Mouse (Mus musculus): ENCODE data around the gene 1700008O03Rik. TPM values are rescaled to one million over a fixed set of nuclear protein-coding genes. Genes with fewer than 3 reads are reported as not detected.

1700008O03Rik gene
- polyA plus RNA-seq, 1 experiment from 2014 or later = 1.4 TPM

DNA sequence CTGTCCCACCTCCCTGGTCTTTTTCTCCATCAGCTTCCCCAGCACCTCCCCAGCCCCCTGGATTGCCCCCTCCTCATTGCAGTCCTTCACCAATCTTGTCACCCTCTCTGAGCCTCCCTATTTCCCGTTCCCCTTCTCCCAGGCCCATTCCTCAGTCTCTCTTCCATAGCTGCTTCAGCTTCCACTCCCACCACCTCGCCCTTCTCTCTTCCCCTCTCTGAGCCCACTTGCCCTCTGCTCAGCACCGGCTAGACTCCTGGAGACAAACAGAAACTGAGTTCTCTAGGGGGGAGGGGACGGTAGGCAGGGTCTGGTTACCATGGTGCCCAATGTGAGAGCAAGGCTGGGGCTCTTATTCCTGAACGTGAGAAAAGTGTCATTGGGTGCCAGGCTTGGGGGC lies 10.9 kb downstream of the 1700008O03Rik start:
- no peaks in the 10 kb centered on the region for H3K27me3 ChIP-seq
- peak overlapping the region; percentile 69 for H3K9ac ChIP-seq (replicated peaks)
- peak; percentile 18 for ATAC-seq
- peak overlapping the region; percentile 84 for H3K4me2 ChIP-seq (replicated peaks)
- WGBS = 1% methylated on average over 5 of the region's 5 CpGs
- peak overlapping the region; percentile 61 for H3K27ac ChIP-seq
- peak overlapping the region; percentile 59 for H3K4me3 ChIP-seq (replicated peaks)
- no peaks in the 10 kb centered on the region for H3K36me3 ChIP-seq
- peaks cover 12% of the 10 kb centered on the region for H3K4me1 ChIP-seq (replicated peaks)
- no peaks in the 10 kb centered on the region for H3K9me3 ChIP-seq

GRCm38 (mm10) chr7:44373889-44374652 lies 11.5 kb downstream of the 1700008O03Rik start:
- ATAC-seq = peak; percentile 94
- peak overlapping the region; percentile 69 for H3K9ac ChIP-seq (replicated peaks)
- WGBS = under 1% methylated on average over 19 of the region's 19 CpGs
- H3K4me3 ChIP-seq (replicated peaks) = peak overlapping the region; percentile 59
- no peaks in the 10 kb centered on the region for H3K27me3 ChIP-seq
- no peaks in the 10 kb centered on the region for H3K36me3 ChIP-seq
- H3K27ac ChIP-seq = peak overlapping the region; percentile 61
- H3K9me3 ChIP-seq = no peaks in the 10 kb centered on the region
- H3K4me1 ChIP-seq (replicated peaks) = peaks cover 12% of the 10 kb centered on the region
- peak overlapping the region; percentile 84 for H3K4me2 ChIP-seq (replicated peaks)

DNA sequence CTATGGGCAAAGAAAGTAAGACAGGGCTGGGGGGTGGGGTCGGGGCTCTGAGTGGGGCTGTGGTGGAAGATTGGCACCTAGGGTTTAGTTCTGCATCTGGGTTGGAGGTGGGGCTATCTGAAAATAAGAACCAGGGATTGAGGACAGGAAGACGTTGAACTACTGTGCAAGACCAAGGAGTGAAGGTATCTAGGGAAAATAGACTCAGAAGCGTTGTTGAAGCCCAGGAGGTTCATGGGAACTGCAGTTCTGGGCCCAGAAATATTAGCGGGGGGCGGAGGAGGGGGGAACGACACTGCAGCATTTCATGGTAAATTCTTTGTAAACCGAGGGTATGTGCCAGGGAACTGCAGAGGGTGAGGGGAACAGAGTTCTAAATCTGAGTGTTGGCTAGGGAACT lies 12.2 kb downstream of the 1700008O03Rik start:
- peak overlapping the region; percentile 30; the same call in 1 of the 2 replicates for H3K9ac ChIP-seq (replicated peaks)
- peak overlapping the region; percentile 84 for H3K4me2 ChIP-seq (replicated peaks)
- WGBS = 14% methylated on average over 7 of the region's 7 CpGs
- H3K27me3 ChIP-seq = no peaks in the 10 kb centered on the region
- no peak overlapping the region for H3K27ac ChIP-seq
- ATAC-seq = no peak; the same call in 1 of the 2 replicates
- peaks cover 12% of the 10 kb centered on the region for H3K4me1 ChIP-seq (replicated peaks)
- no peaks in the 10 kb centered on the region for H3K9me3 ChIP-seq
- no peaks in the 10 kb centered on the region for H3K36me3 ChIP-seq
- H3K4me3 ChIP-seq (replicated peaks) = peak overlapping the region; percentile 59

- H3K4me1 ChIP-seq (replicated peaks) = peaks cover 12% of the 10 kb centered on the region
- H3K4me3 ChIP-seq (replicated peaks) = no peak overlapping the region
- H3K27ac ChIP-seq = no peak overlapping the region
- H3K27me3 ChIP-seq = no peaks in the 10 kb centered on the region
- no peak overlapping the region for H3K4me2 ChIP-seq (replicated peaks)
- no peaks in the 10 kb centered on the region for H3K36me3 ChIP-seq
- no peak for ATAC-seq
- 91% methylated on average over 8 of the region's 8 CpGs for WGBS
- no peak overlapping the region for H3K9ac ChIP-seq (replicated peaks)
- H3K9me3 ChIP-seq = no peaks in the 10 kb centered on the region
These were observed 12.9 kb downstream of the 1700008O03Rik start for GRCm38 (mm10) chr7:44372678-44373077.

DNA sequence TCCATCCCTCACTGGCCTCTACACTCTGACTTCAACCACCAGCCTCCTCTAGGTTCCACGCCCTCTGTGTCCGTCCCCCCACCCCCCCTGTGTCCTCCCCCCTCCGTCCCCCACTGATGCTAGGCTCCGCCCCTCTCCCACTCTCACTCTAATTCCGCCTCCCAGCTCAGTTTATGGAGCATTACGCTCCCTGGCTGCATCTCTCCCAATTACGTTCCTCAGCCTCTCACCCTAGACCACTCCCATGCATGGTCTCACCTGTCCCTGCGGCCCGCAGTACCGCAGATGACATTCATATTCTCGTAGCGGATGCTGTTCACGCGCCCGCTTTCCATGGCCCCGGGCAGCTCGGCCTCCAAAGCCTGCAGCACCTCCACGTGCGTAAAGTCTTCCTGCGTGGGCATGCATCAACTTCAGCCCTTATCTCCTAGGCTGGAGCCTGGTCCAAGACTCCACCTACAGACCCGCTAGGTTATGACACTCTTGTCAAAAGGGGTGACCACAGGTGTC lies 24.8 kb downstream of the 1700008O03Rik start:
- peak overlapping the region; percentile 82 for H3K4me2 ChIP-seq (replicated peaks)
- peak overlapping the region; percentile 68; the same call in 1 of the 2 replicates for H3K9ac ChIP-seq (replicated peaks)
- 8% methylated on average over 21 of the region's 21 CpGs for WGBS
- H3K36me3 ChIP-seq = 0 out of 2 replicates have a peak, but pooled peaks cover 9% of the 10 kb centered on the region
- peak overlapping the region; percentile 94 for H3K27ac ChIP-seq
- peak; percentile 34 for ATAC-seq
- H3K4me3 ChIP-seq (replicated peaks) = peak overlapping the region; percentile 47
- peaks cover 29% of the 10 kb centered on the region for H3K27me3 ChIP-seq
- H3K4me1 ChIP-seq (replicated peaks) = peaks cover 42% of the 10 kb centered on the region
- H3K9me3 ChIP-seq = no peaks in the 10 kb centered on the region

DNA sequence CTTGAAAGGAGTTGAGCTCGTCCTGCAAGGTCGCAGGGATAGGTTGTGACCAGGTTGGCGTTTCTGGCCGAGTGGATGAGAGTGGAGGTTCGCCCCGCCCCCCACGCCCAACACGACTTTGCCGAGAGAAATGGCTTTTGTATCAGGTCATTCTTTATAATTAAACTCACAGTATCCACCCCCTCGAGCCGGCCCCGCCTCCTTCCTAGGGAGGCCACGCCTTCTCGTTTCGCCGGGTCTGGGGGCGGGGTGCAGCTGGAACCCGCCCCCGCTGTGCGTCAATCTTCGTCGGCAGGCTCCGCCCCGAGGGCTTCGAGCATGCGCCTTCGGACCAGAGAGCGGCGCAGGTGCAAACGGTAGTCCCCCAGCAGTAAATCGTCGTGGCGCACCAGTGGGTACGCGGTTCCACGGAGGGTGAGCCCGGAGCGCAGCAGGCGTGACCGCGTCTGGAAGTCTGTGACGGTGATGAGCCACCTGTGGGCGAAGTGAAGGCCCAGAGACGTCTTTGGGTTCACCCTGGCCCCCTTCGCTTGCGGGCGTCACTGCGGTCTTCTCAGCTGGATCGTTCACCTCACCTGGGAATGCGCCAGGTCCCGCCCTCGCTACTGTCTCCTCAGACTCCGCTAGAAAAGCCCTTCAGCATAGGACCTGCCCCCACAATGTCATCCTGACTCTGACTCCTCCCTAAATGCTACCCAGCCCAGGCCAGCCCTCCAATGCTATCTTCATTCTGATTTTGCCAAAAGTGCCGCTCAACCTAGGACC lies 25.5 kb downstream of the 1700008O03Rik start:
- Histone ChIP-seq H3K4me1 (replicated peaks) (peaks cover 49% of the 10 kb centered on the region), H3K9ac (replicated peaks) (peak overlapping the region; percentile 68), H3K27ac (peak overlapping the region; percentile 94), H3K36me3 (0 out of 2 replicates have a peak, but pooled peaks cover 9% of the 10 kb centered on the region), H3K4me2 (replicated peaks) (peak overlapping the region; percentile 82), H3K4me3 (replicated peaks) (peak overlapping the region; percentile 47), H3K27me3 (peaks cover 37% of the 10 kb centered on the region), H3K9me3 (no peaks in the 10 kb centered on the region)
- ATAC-seq = peak; percentile 82
- WGBS = under 1% methylated on average over 54 of the region's 54 CpGs

DNA sequence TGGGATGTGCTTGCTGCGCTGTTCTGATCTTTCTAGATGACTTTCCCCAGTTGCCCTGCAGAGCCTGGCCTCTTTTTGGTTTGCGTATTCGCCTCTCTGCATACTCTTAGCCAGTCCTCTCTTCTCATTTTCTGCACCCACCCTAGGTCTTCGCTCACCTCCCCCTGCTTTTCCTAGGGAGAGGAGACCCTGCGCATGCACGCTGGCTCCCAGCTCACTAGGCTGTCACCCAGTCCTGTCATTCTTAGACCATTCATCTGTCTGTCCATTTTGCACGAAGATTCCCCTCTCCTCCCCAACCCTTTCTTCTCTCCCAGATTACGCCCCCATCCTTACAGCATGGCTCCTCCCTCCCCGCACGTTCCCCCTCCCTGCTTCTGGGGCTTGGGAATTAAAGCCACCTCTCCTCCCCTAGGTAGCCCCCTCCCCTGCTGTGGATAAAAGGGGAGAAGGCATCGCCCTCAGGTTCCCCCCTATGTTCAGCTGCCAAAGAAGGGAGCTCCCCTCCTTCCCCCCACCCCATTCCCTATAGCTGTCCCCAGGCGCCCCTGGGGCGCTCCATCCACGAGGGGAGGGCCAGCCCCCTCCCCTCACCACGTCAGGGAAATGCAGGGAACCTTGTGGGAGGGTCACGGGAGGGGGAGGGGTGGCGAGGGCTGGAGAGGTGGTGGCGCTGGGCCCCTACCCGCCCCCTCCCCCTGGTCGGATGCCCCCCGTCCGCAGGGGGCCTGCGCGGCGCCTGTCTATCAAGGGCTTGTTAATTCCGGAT lies 26.6 kb downstream of the 1700008O03Rik start:
- Histone ChIP-seq H3K36me3 (peaks cover 17% of the 10 kb centered on the region; the same call in 1 of the 2 replicates), H3K4me2 (replicated peaks) (peak overlapping the region; percentile 82), H3K27me3 (peaks cover 47% of the 10 kb centered on the region), H3K9me3 (no peaks in the 10 kb centered on the region), H3K9ac (replicated peaks) (peak overlapping the region; percentile 65), H3K27ac (peak overlapping the region; percentile 94), H3K4me1 (replicated peaks) (peaks cover 56% of the 10 kb centered on the region), H3K4me3 (replicated peaks) (peak overlapping the region; percentile 47)
- peak; percentile 27 for ATAC-seq
- 2% methylated on average over 24 of the region's 26 CpGs for WGBS

GRCm38 (mm10) chr7:44358012-44358411 lies 27.6 kb downstream of the 1700008O03Rik start:
- H3K27ac ChIP-seq = peak overlapping the region; percentile 71
- H3K36me3 ChIP-seq = peaks cover 23% of the 10 kb centered on the region
- ATAC-seq = no peak
- no peak overlapping the region for H3K9ac ChIP-seq (replicated peaks)
- no peak overlapping the region for H3K4me3 ChIP-seq (replicated peaks)
- peaks cover 58% of the 10 kb centered on the region for H3K27me3 ChIP-seq
- no peaks in the 10 kb centered on the region for H3K9me3 ChIP-seq
- 8% methylated on average over 5 of the region's 5 CpGs for WGBS
- peaks cover 66% of the 10 kb centered on the region for H3K4me1 ChIP-seq (replicated peaks)
- peak overlapping the region; percentile 42 for H3K4me2 ChIP-seq (replicated peaks)

DNA sequence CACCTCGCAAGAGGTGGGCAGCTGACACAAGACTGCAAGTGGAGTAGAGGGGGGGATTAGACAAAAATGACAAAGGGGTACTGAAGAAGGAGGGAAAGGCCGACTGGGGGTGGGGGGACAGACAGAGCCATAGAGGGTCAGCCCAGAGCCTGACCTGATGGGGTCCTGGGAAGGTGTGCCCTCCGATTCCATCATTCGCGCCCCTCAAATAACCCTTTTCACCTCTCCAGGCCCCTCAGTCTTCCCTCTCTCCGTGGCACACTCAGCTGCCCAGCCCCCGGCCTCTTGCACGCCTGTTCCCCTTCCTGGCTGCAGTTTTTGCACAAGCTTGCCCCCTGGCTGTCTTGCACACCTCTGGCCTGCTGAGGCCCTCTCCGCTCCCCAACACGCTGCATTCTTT lies 28.1 kb downstream of the 1700008O03Rik start:
- Histone ChIP-seq H3K4me2 (replicated peaks) (peak overlapping the region; percentile 42), H3K36me3 (peaks cover 23% of the 10 kb centered on the region), H3K4me3 (replicated peaks) (peak overlapping the region; percentile 15; the same call in 1 of the 2 replicates), H3K9me3 (no peaks in the 10 kb centered on the region), H3K4me1 (replicated peaks) (peaks cover 71% of the 10 kb centered on the region), H3K27ac (peak overlapping the region; percentile 71), H3K9ac (replicated peaks) (peak overlapping the region; percentile 33; the same call in 1 of the 2 replicates), H3K27me3 (peaks cover 62% of the 10 kb centered on the region)
- WGBS = 8% methylated on average over 10 of the region's 10 CpGs
- ATAC-seq = no peak

GRCm38 (mm10) chr7:44356590-44357481 lies 28.8 kb downstream of the 1700008O03Rik start:
- peaks cover 65% of the 10 kb centered on the region for H3K27me3 ChIP-seq
- H3K36me3 ChIP-seq = peaks cover 26% of the 10 kb centered on the region
- 2% methylated on average over 35 of the region's 35 CpGs for WGBS
- H3K9me3 ChIP-seq = no peaks in the 10 kb centered on the region
- peak overlapping the region; percentile 15 for H3K4me3 ChIP-seq (replicated peaks)
- peak overlapping the region; percentile 55 for H3K9ac ChIP-seq (replicated peaks)
- H3K27ac ChIP-seq = peak overlapping the region; percentile 71; the same call in 1 of the 2 replicates
- H3K4me2 ChIP-seq (replicated peaks) = peak overlapping the region; percentile 42
- H3K4me1 ChIP-seq (replicated peaks) = peaks cover 78% of the 10 kb centered on the region
- ATAC-seq = no peak
